Mouse (Mus musculus) bone marrow, adult 2 months (tissue): ENCODE data around the gene Stx18.

Experiments used
- CTCF ChIP-seq: fragments of 200-500 bp; IDR thresholded peaks from 2 replicates; pipeline ENCODE4 v1.5.1; 2011; ENCODE audit warnings: low read length, control low read depth; ENCODE audit not compliant: control insufficient read depth, insufficient read depth
- POLR2A ChIP-seq: fragments of 200-500 bp; IDR thresholded peaks from 2 replicates; pipeline ENCODE4 v1.6.1; 2011; ENCODE audit warnings: low read depth, mild to moderate bottlenecking, control low read depth, low read length, borderline replicate concordance; ENCODE audit not compliant: control insufficient read depth

GRCm38 (mm10) chr5:38016945-38017344 lies 21.6 kb upstream of the Stx18 start:
- TF ChIP-seq CTCF: no peak
- TF ChIP-seq POLR2A: no peak
